Mouse (Mus musculus): ENCODE results near the gene Smim11. TPM values are rescaled to one million over a fixed set of nuclear protein-coding genes. Genes with fewer than 3 reads are reported as not detected.
A peak's percentile ranks its signal among the peaks of the same experiment; 100 is the strongest.

The Smim11 gene
- polyA plus RNA-seq, 1 experiment from 2014 or later = 122 TPM

GRCm38 (mm10) chr16:92309126-92309525 is 8.0 kb downstream of the Smim11 start:
- peaks cover 16% of the 10 kb centered on the region for H3K36me3 ChIP-seq (ENCODE audit: control insufficient read depth, insufficient read depth, low read length)
- H3K27me3 ChIP-seq (ENCODE audit: control insufficient read depth, insufficient read depth, low read length) = no peaks in the 10 kb centered on the region
- H3K9me3 ChIP-seq (ENCODE audit: control insufficient read depth, low read length) = no peaks in the 10 kb centered on the region
- no peak for TF ChIP-seq CTCF (IDR thresholded peaks at IDR 0.05; ENCODE audit: low read depth)
- TF ChIP-seq EP300 (optimal IDR thresholded peaks at IDR 0.05) = no peak
- H3K4me1 ChIP-seq (replicated peaks; ENCODE audit: control insufficient read depth, insufficient read depth) = no peaks in the 10 kb centered on the region
- WGBS = 56% methylated on average over 4 of the region's 4 CpGs
- no peak overlapping the region for H3K9ac ChIP-seq (ENCODE audit: low read length)
- H3K4me3 ChIP-seq (ENCODE audit: low read depth, low read length) = no peak overlapping the region
- DNase-seq (ENCODE audit: low spot score) = no peak
- no peak for ATAC-seq (ENCODE audit: low FRiP score, low TSS enrichment)
- no peak overlapping the region for H3K4me2 ChIP-seq (replicated peaks; ENCODE audit: low read depth)
- no peak overlapping the region for H3K27ac ChIP-seq (replicated peaks)

- Histone ChIP-seq H3K9ac (ENCODE audit: low read length) (0 out of 2 replicates have a peak overlapping the region, but pooled peaks have one; percentile 9), H3K27me3 (ENCODE audit: control insufficient read depth, insufficient read depth, low read length) (no peaks in the 10 kb centered on the region), H3K9me3 (ENCODE audit: control insufficient read depth, low read length) (no peaks in the 10 kb centered on the region), H3K27ac (replicated peaks) (no peak overlapping the region), H3K4me2 (replicated peaks; ENCODE audit: low read depth) (no peak overlapping the region), H3K4me3 (ENCODE audit: low read depth, low read length) (no peak overlapping the region), H3K4me1 (replicated peaks; ENCODE audit: control insufficient read depth, insufficient read depth) (no peaks in the 10 kb centered on the region), H3K36me3 (ENCODE audit: control insufficient read depth, insufficient read depth, low read length) (peaks cover 4% of the 10 kb centered on the region; the same call in 1 of the 2 replicates)
- TF ChIP-seq EP300 (optimal IDR thresholded peaks at IDR 0.05) = no peak
- TF ChIP-seq CTCF (IDR thresholded peaks at IDR 0.05; ENCODE audit: low read depth) = peak; percentile 96
- 52% methylated on average over 13 of the region's 13 CpGs for WGBS
- ATAC-seq (ENCODE audit: low FRiP score, low TSS enrichment) (peak; percentile 52), DNase-seq (ENCODE audit: low spot score) (peak; percentile 34)
These were observed 13.1 kb downstream of the Smim11 start for GRCm38 (mm10) chr16:92313953-92314741.

GRCm38 (mm10) chr16:92316049-92316738 is 15.1 kb downstream of the Smim11 start:
- no peaks in the 10 kb centered on the region; the same call in 1 of the 2 replicates for H3K36me3 ChIP-seq (ENCODE audit: control insufficient read depth, insufficient read depth, low read length)
- TF ChIP-seq EP300 (optimal IDR thresholded peaks at IDR 0.05) (no peak), CTCF (IDR thresholded peaks at IDR 0.05; ENCODE audit: low read depth) (no peak)
- 76% methylated on average over 7 of the region's 7 CpGs for WGBS
- H3K9me3 ChIP-seq (ENCODE audit: control insufficient read depth, low read length) = no peaks in the 10 kb centered on the region
- H3K4me2 ChIP-seq (replicated peaks; ENCODE audit: low read depth) = no peak overlapping the region
- no peak overlapping the region for H3K27ac ChIP-seq (replicated peaks)
- ATAC-seq (ENCODE audit: low FRiP score, low TSS enrichment) = no peak
- H3K4me1 ChIP-seq (replicated peaks; ENCODE audit: control insufficient read depth, insufficient read depth) = no peaks in the 10 kb centered on the region
- DNase-seq (ENCODE audit: low spot score) = no peak
- H3K9ac ChIP-seq (ENCODE audit: low read length) = no peak overlapping the region
- H3K27me3 ChIP-seq (ENCODE audit: control insufficient read depth, insufficient read depth, low read length) = no peaks in the 10 kb centered on the region
- no peak overlapping the region for H3K4me3 ChIP-seq (ENCODE audit: low read depth, low read length)

GRCm38 (mm10) chr16:92319353-92320109 is 18.4 kb downstream of the Smim11 start:
- H3K27me3 ChIP-seq (ENCODE audit: control insufficient read depth, insufficient read depth, low read length) = no peaks in the 10 kb centered on the region
- H3K27ac ChIP-seq (replicated peaks) = no peak overlapping the region
- no peak for TF ChIP-seq EP300 (optimal IDR thresholded peaks at IDR 0.05)
- peak; percentile 66 for TF ChIP-seq CTCF (IDR thresholded peaks at IDR 0.05; ENCODE audit: low read depth)
- ATAC-seq (ENCODE audit: low FRiP score, low TSS enrichment) (0 out of 2 replicates have a peak, but pooled peaks have one; percentile 19), DNase-seq (ENCODE audit: low spot score) (peak; percentile 73)
- 58% methylated on average over 20 of the region's 20 CpGs for WGBS
- no peaks in the 10 kb centered on the region for H3K4me1 ChIP-seq (replicated peaks; ENCODE audit: control insufficient read depth, insufficient read depth)
- H3K36me3 ChIP-seq (ENCODE audit: control insufficient read depth, insufficient read depth, low read length) = no peaks in the 10 kb centered on the region
- H3K4me2 ChIP-seq (replicated peaks; ENCODE audit: low read depth) = no peak overlapping the region
- H3K4me3 ChIP-seq (ENCODE audit: low read depth, low read length) = no peak overlapping the region
- H3K9ac ChIP-seq (ENCODE audit: low read length) = no peak overlapping the region
- no peaks in the 10 kb centered on the region for H3K9me3 ChIP-seq (ENCODE audit: control insufficient read depth, low read length)

- Histone ChIP-seq H3K36me3 (ENCODE audit: control insufficient read depth, insufficient read depth, low read length) (no peaks in the 10 kb centered on the region), H3K4me3 (ENCODE audit: low read depth, low read length) (no peak overlapping the region), H3K27ac (replicated peaks) (no peak overlapping the region), H3K27me3 (ENCODE audit: control insufficient read depth, insufficient read depth, low read length) (no peaks in the 10 kb centered on the region), H3K4me1 (replicated peaks; ENCODE audit: control insufficient read depth, insufficient read depth) (no peaks in the 10 kb centered on the region), H3K4me2 (replicated peaks; ENCODE audit: low read depth) (no peak overlapping the region), H3K9ac (ENCODE audit: low read length) (no peak overlapping the region), H3K9me3 (ENCODE audit: control insufficient read depth, low read length) (no peaks in the 10 kb centered on the region)
- no peak for TF ChIP-seq EP300 (optimal IDR thresholded peaks at IDR 0.05)
- TF ChIP-seq CTCF (IDR thresholded peaks at IDR 0.05; ENCODE audit: low read depth) = no peak
- WGBS = 82% methylated on average over 3 of the region's 3 CpGs
- DNase-seq (ENCODE audit: low spot score) (no peak), ATAC-seq (ENCODE audit: low FRiP score, low TSS enrichment) (no peak; the same call in 1 of the 2 replicates)
These were observed 19.3 kb downstream of the Smim11 start for GRCm38 (mm10) chr16:92320361-92320760.

Measured in stomach, postnatal 0 days (tissue).